Mouse (Mus musculus) adrenal gland, postnatal 36 days (tissue): ENCODE data around the gene Slc32a1. TPM values are rescaled to one million over a fixed set of nuclear protein-coding genes. Genes with fewer than 3 reads are reported as not detected.

Experiments used
- DNase-seq, 2 experiments: peaks; one replicate each; pipeline ENCODE4 v3.0.0; 2021; ENCODE audit warnings: mixed read lengths in 1 of 2
- total RNA-seq, 2 experiments: library from RNA; stranded (reverse); gene quantifications; 2 replicates each; pipeline ENCODE4 v1.2.3; 2021

The Slc32a1 gene
- total RNA-seq, 2 experiments from 2014 or later: not detected

GRCm38 (mm10) chr2:158612671-158613250, 2.2 kb downstream of the Slc32a1 start:
- DNase-seq: no peak

- peak; percentile 31 to 44 for DNase-seq
Measured at GRCm38 (mm10) chr2:158613541-158614417, 3.2 kb downstream of the Slc32a1 start.

- DNase-seq: no peak
Measured at GRCm38 (mm10) chr2:158614418-158614955, 3.9 kb downstream of the Slc32a1 start.

GRCm38 (mm10) chr2:158615161-158615680, 4.7 kb downstream of the Slc32a1 start:
- DNase-seq: no peak

GRCm38 (mm10) chr2:158615702-158616101, 5.1 kb downstream of the Slc32a1 start:
- no peak for DNase-seq

- DNase-seq: peak in 1 of 2 experiments; percentile 17
Measured at GRCm38 (mm10) chr2:158616296-158616695, 5.7 kb downstream of the Slc32a1 start.

GRCm38 (mm10) chr2:158616790-158617189, 6.2 kb downstream of the Slc32a1 start:
- DNase-seq: no peak

- peak; percentile 94 to 97 for DNase-seq
Measured at GRCm38 (mm10) chr2:158624718-158625222, 14.2 kb downstream of the Slc32a1 start, which contains the start of gene Actr5. TSS of gene Actr5 (plus strand) at chr2:158624888.

- DNase-seq: peak; percentile 28 to 45
Measured at GRCm38 (mm10) chr2:158625231-158625630, 14.7 kb downstream of the Slc32a1 start.

- DNase-seq: no peak
Measured at GRCm38 (mm10) chr2:158625697-158626096, 15.1 kb downstream of the Slc32a1 start.

- no peak for DNase-seq
Measured at GRCm38 (mm10) chr2:158628858-158629257, 18.3 kb downstream of the Slc32a1 start.

GRCm38 (mm10) chr2:158629414-158629813, 18.8 kb downstream of the Slc32a1 start:
- DNase-seq: peak; percentile 33 to 42

- no peak for DNase-seq
Measured at GRCm38 (mm10) chr2:158631873-158632272, 21.3 kb downstream of the Slc32a1 start.

GRCm38 (mm10) chr2:158641869-158642268, 31.3 kb downstream of the Slc32a1 start:
- peak; percentile 69 to 74 for DNase-seq

- DNase-seq: no peak
Measured at GRCm38 (mm10) chr2:158642587-158642986, 32.0 kb downstream of the Slc32a1 start.

- peak in 1 of 2 experiments; percentile 22 for DNase-seq
Measured at GRCm38 (mm10) chr2:158643791-158644190, 33.2 kb downstream of the Slc32a1 start.

- no peak for DNase-seq
Measured at GRCm38 (mm10) chr2:158651159-158651908, 40.8 kb downstream of the Slc32a1 start.

- peak; percentile 80 to 86 for DNase-seq
Measured at GRCm38 (mm10) chr2:158652985-158653384, 42.4 kb downstream of the Slc32a1 start.

- DNase-seq: peak; percentile 54 to 64
Measured at GRCm38 (mm10) chr2:158654717-158655116, 44.1 kb downstream of the Slc32a1 start.

- DNase-seq: no peak
Measured at GRCm38 (mm10) chr2:158655806-158656205, 45.2 kb downstream of the Slc32a1 start.

GRCm38 (mm10) chr2:158658822-158659221, 48.3 kb downstream of the Slc32a1 start:
- peak; percentile 69 to 71 for DNase-seq

- DNase-seq: peak; percentile 22 to 33
Measured at GRCm38 (mm10) chr2:158659346-158659745, 48.8 kb downstream of the Slc32a1 start.
